Mouse (Mus musculus) liver, embryonic 14.5 days (tissue): ENCODE data around the gene Asz1. TPM values are rescaled to one million over a fixed set of nuclear protein-coding genes. Genes with fewer than 3 reads are reported as not detected.
A peak's percentile ranks its signal among the peaks of the same experiment; 100 is the strongest.

Source experiments
- ATAC-seq: fragments of 200-750 bp; cut with Nextera tagmentation; 2 replicates; pipeline ENCODE4 v1.8.0; 2017; ENCODE audit warnings: moderate number of reproducible peaks, mild to moderate bottlenecking, moderate library complexity; ENCODE audit not compliant: insufficient read depth
- DNase-seq, 3 experiments: peaks; one replicate each; pipeline ENCODE4 v3.0.0-alpha.2; 2012 to 2013; ENCODE audit warnings: low read depth in 3 of 3, low spot score in 3 of 3
- H3K27ac ChIP-seq: fragments of 300-500 bp; sonication (generic); 2 replicates; pipeline ENCODE4 v1.5.1; 2014; ENCODE audit warnings: moderate library complexity, mild to moderate bottlenecking, control low read depth, inconsistent platforms
- H3K27me3 ChIP-seq: fragments of 300-500 bp; sonication (generic); 2 replicates; pipeline ENCODE4 v1.6.1; 2014; ENCODE audit warnings: mild to moderate bottlenecking, low read length, moderate library complexity; ENCODE audit not compliant: control insufficient read depth, insufficient read depth
- H3K36me3 ChIP-seq: fragments of 300-500 bp; sonication (generic); replicated peaks from 2 replicates; pipeline ENCODE4 v1.6.1; 2014; ENCODE audit warnings: low read depth; ENCODE audit not compliant: control insufficient read depth, insufficient read depth
- H3K4me1 ChIP-seq, 2 experiments: fragments of 200-500 bp in 1 of 2; fragments of 300-500 bp in 1 of 2; sonication (generic) in 1 of 2; replicated peaks; 2 replicates each; pipeline ENCODE4 v1.6.1; 2012 to 2014; ENCODE audit warnings: antibody characterized with exemption in 1 of 2, inconsistent platforms in 1 of 2, low read length in 1 of 2; ENCODE audit not compliant: control insufficient read depth in 2 of 2, insufficient read depth in 2 of 2
- H3K4me2 ChIP-seq: fragments of 300-500 bp; sonication (generic); 2 replicates; pipeline ENCODE4 v1.6.1; 2014; ENCODE audit warnings: low read depth, mild to moderate bottlenecking, control low read depth, moderate library complexity
- H3K4me3 ChIP-seq, 2 experiments: fragments of 200-500 bp in 1 of 2; fragments of 300-500 bp in 1 of 2; sonication (generic) in 1 of 2; 2 replicates each; pipeline ENCODE4 v1.5.1; 2012 to 2014; ENCODE audit warnings: low read depth in 2 of 2, low read length in 2 of 2, mild to moderate bottlenecking in 2 of 2, control low read depth in 1 of 2, inconsistent platforms in 1 of 2, moderate library complexity in 1 of 2; ENCODE audit not compliant: insufficient read depth in 1 of 2
- H3K9ac ChIP-seq: fragments of 300-500 bp; sonication (generic); replicated peaks from 2 replicates; pipeline ENCODE4 v1.6.1; 2014; ENCODE audit warnings: mild to moderate bottlenecking, control low read depth, moderate library complexity
- H3K9me3 ChIP-seq: fragments of 300-500 bp; sonication (generic); 2 replicates; pipeline ENCODE4 v1.6.1; 2016; ENCODE audit warnings: low read length, mixed read lengths; ENCODE audit not compliant: control insufficient read depth
- CTCF ChIP-seq: IDR thresholded peaks from 2 replicates; pipeline ENCODE4 v1.5.1; 2016; ENCODE audit warnings: antibody characterized with exemption, low read depth, control low read depth
- EP300 ChIP-seq: IDR thresholded peaks from 2 replicates; pipeline ENCODE4 v1.6.1; 2016; ENCODE audit warnings: antibody characterized with exemption, low read depth
- WGBS: fragments of 180-500 bp; shearing (Covaris S2); extraction: QIAGEN DNeasy Blood & Tissue Kit; methylation state at CpG from one replicate; pipeline ENCODE4 v1.1.7; 2014; ENCODE audit not compliant: insufficient replicate concordance; 5-methylcytosine and 5-hydroxymethylcytosine counted together
- polyA plus RNA-seq, 2 experiments: library from polyadenylated mRNA; depleted of rRNA in 1 of 2; stranded (reverse) in 1 of 2; unstranded in 1 of 2; fragments of >200 nt; fragmentation: Nextera tagmentation in 1 of 2; extraction: Ambion mirVana in 1 of 2; gene quantifications; 2 replicates each; pipeline versions ENCODE4 v1.2.1 to v1.2.3; 2012 to 2014

The Asz1 gene
- polyA plus RNA-seq, 2 experiments: not detected

DNA sequence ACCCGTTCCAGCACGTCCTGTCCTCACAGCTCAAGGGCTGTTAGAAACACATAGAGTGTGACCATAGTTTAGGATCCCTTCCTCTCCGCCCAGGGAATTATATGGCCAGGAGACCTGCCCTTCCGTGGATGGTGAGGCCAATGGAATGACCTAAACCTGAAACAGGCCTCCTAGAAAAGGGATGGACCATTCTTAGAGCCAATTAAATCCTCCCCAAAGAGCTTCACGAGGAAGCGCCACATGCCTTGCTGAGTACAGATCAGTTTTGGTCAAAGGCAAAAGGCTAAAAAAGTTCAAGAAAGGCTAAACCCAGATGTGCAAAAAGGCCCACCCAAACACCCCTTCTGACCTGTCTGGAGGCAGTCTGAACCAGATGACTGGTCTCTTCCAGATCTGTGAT, 76.6 kb downstream of the Asz1 start:
- TF ChIP-seq CTCF: no peak
- no peak for TF ChIP-seq EP300
- no peaks in the 10 kb centered on the region for H3K36me3 ChIP-seq
- 24% methylated on average over 6 of the region's 6 CpGs for whole genome bisulfite sequencing
- peaks cover 39% of the 10 kb centered on the region for H3K27me3 ChIP-seq
- peaks cover 0 to 4% of the 10 kb centered on the region in 2 experiments; a peak in 1 of 4 replicates for H3K4me1 ChIP-seq
- no peaks in the 10 kb centered on the region for H3K9me3 ChIP-seq
- ATAC-seq (no peak), DNase-seq (no peak)
- no peak overlapping the region for H3K4me3 ChIP-seq
- no peak overlapping the region for H3K9ac ChIP-seq
- H3K4me2 ChIP-seq: peak overlapping the region; percentile 0; the same call in 1 of the 2 replicates
- H3K27ac ChIP-seq: no peak overlapping the region

DNA sequence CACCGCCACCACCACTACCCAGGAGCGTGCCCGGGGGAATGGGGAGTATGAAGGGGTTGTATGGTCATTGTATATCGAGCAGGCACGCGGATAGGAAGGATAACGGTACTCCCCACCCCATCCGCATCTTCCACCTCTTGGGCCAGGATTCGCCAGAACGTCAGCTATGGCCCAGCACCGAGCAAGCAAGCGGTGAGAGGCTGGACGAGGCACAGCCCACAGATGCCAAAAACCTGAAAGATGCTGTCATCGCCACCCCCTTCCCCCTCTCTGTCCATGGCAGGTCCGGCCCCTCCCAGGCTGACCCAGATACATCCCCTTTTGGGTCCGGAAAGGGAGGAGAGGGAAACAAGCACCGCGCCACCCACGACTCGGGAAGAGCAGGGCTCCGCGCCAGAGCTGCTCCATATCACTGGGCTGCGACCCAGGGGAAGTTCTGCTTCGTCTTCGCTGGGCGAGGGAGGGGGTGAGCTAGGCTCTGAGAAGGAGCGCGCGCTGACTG, 77.3 kb downstream of the Asz1 start:
- no peak overlapping the region for H3K27ac ChIP-seq
- H3K9me3 ChIP-seq: no peaks in the 10 kb centered on the region
- ATAC-seq: peak; percentile 26; the same call in 1 of the 2 replicates
- peak overlapping the region; percentile 0 for H3K4me2 ChIP-seq
- H3K4me3 ChIP-seq: peak overlapping the region in 1 of 2 experiments; percentile 10; a peak in 1 of 4 replicates
- no peak overlapping the region for H3K9ac ChIP-seq
- peaks cover 0 to 4% of the 10 kb centered on the region in 2 experiments; a peak in 1 of 4 replicates for H3K4me1 ChIP-seq
- H3K27me3 ChIP-seq: peaks cover 39% of the 10 kb centered on the region
- H3K36me3 ChIP-seq: no peaks in the 10 kb centered on the region
- TF ChIP-seq CTCF (no peak), EP300 (no peak)
- 1% methylated on average over 29 of the region's 29 CpGs for WGBS
- no peak for DNase-seq

DNA sequence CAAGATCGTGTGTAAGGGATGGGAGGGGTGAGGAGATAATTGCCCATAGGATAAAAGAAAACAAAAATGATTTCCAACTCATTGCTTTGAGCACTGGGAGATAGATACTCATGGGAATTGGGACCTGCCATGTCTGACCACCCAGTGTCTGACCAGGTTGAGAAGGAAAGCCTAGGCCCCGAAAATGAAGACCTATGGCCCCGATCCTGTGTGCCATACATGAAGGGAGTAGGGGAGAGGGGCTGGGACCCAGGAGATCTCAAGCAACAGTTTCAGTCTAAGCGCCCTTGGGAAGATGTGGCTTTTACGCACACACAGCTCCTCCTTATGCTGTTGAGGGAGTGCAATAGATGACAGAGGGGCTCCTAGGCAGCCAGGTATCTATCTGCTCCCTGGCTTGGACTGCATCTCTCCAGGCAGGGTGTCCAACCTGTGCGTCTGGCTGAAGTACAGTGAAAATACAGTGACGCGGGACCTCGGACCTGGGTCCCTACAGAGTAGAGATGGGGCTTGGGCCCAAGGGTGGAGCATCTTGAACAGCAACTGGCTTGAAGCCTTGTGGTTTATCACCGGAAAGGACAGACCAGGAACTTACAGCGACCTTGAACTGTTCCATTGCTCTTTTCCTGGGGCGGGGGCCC, 77.9 kb downstream of the Asz1 start:
- Histone ChIP-seq H3K36me3 (no peaks in the 10 kb centered on the region), H3K27me3 (peaks cover 39% of the 10 kb centered on the region), H3K9me3 (no peaks in the 10 kb centered on the region), H3K27ac (no peak overlapping the region), H3K4me1 (peaks cover 0 to 4% of the 10 kb centered on the region in 2 experiments; a peak in 1 of 4 replicates), H3K4me3 (peak overlapping the region in 1 of 2 experiments; percentile 26; a peak in 2 of 4 replicates), H3K4me2 (peak overlapping the region; percentile 52), H3K9ac (no peak overlapping the region)
- TF ChIP-seq CTCF: no peak
- no peak for TF ChIP-seq EP300
- 5% methylated on average over 12 of the region's 12 CpGs for WGBS
- ATAC-seq (no peak), DNase-seq (no peak)

DNA sequence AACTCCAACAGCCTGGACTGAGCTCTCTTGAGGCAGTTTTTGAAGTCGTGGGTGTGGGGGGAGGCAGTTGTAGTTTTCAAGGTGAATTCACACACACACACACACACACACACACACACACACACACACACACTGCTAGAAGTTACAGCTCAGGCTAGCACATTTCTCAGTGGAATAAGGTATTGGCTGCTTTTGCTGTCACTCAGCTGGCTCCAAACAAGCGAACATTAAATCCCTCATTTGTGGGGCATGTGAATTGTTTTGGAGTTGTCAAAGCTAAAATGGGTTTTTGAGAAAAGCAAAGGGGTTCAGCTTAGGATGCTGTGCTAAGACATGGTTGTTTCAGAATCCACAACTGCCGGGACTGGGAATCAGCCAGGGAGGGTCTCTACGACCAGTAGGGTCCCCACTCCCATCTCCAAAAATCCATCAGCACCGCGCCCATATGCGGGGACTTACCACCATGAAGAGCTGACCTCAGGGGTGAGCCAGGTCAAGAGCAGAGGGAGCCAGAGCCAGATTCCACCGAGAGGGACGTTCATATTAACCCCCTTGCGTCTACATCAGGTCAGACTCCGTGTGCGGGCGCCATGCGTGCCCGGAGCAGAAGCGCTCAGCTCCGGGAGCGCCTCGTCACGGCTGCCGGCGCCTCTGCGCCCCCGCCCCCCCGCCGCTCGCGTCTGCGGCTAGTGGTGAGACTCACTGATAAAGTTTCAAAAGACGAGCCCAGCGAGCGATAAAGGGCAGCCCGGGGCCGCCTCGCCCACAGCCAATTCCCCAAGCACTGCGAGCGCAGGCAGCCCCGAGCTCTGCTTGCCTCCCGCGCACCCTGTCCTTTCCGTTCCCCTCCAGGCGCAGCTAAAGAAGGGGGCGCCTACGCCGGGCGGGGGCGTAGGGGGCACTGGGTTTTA, 78.9 kb downstream of the Asz1 start, which contains the start of gene Wnt2:
Gene Wnt2 (minus strand): TSS at position 840 of the 911 bp plus-strand sequence.
- TF ChIP-seq EP300: 0 out of 2 replicates have a peak, but pooled peaks have one; percentile 15
- no peak for TF ChIP-seq CTCF
- WGBS: under 1% methylated on average over 47 of the region's 47 CpGs
- Histone ChIP-seq H3K36me3 (no peaks in the 10 kb centered on the region), H3K9ac (no peak within 1 kb of the TSS), H3K4me3 (peak within 1 kb of the TSS; percentile 7 to 45; a peak in 3 of 4 replicates), H3K4me1 (peaks cover 0 to 4% of the 10 kb centered on the region in 2 experiments; a peak in 1 of 4 replicates), H3K4me2 (peak within 1 kb of the TSS; percentile 52), H3K27me3 (peaks cover 39% of the 10 kb centered on the region), H3K9me3 (no peaks in the 10 kb centered on the region), H3K27ac (no peak within 1 kb of the TSS)
- ATAC-seq: peak; percentile 74
- DNase-seq: peak; percentile 7 to 27 (median 19)
